Mouse (Mus musculus): ENCODE data around the gene Kdm4b. TPM values are rescaled to one million over a fixed set of nuclear protein-coding genes. Genes with fewer than 3 reads are reported as not detected.
A peak's percentile ranks its signal among the peaks of the same experiment; 100 is the strongest.

Gene Kdm4b
- polyA plus RNA-seq, 1 experiment from 2014 or later = 24.1 TPM

GRCm38 (mm10) chr17:56409759-56410158, 83.9 kb downstream of the Kdm4b start:
- no peak overlapping the region for H3K4me3 ChIP-seq (ENCODE audit: control insufficient read depth in 1 of 2, insufficient read depth in 1 of 2, low read depth in 1 of 2, low read length in 2 of 2)
- peaks cover 21 to 33% of the 10 kb centered on the region in 2 experiments for H3K4me1 ChIP-seq (ENCODE audit: control insufficient read depth in 2 of 2, insufficient read depth in 2 of 2, low read length in 2 of 2)
- WGBS = 38% methylated on average over 8 of the region's 8 CpGs
- no peak overlapping the region for H3K27ac ChIP-seq (replicated peaks in 1 of 2; ENCODE audit: control insufficient read depth in 1 of 2, insufficient read depth in 1 of 2, low read depth in 2 of 2, low read length in 2 of 2)
- no peak overlapping the region for H3K9ac ChIP-seq (ENCODE audit: low read length)
- no peak for ATAC-seq (ENCODE audit: insufficient number of reproducible peaks, insufficient read depth, low FRiP score, low read depth)
- no peaks in the 10 kb centered on the region for H3K9me3 ChIP-seq (ENCODE audit: control insufficient read depth, low read length)
- H3K4me2 ChIP-seq (ENCODE audit: low read length) = no peak overlapping the region
- H3K36me3 ChIP-seq (ENCODE audit: control insufficient read depth, insufficient read depth, low read length) = peaks cover 48% of the 10 kb centered on the region
- H3K27me3 ChIP-seq (ENCODE audit: control insufficient read depth, insufficient read depth, low read length) = no peaks in the 10 kb centered on the region

DNA sequence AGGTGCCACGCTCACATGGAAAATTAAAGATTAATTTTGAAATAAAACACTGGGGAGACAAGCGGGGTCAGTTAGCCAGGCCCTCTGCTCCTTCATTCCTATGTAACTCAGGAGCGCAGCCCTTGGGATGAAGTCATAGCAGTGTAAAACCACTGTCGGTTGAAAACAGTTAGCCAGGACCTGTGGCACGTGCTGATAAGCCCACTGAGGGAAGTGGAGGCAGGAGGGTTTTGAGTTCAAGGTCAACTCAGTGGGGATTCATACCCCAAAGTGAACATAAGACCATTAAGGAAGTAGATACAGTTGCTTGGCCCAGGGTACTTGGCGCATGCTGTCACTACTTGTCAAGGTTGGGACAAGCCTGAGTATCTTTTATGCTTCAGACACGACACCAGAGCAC, 85.6 kb downstream of the Kdm4b start:
- H3K36me3 ChIP-seq (ENCODE audit: control insufficient read depth, insufficient read depth, low read length) = peaks cover 60% of the 10 kb centered on the region
- no peak overlapping the region for H3K27ac ChIP-seq (replicated peaks in 1 of 2; ENCODE audit: control insufficient read depth in 1 of 2, insufficient read depth in 1 of 2, low read depth in 2 of 2, low read length in 2 of 2)
- H3K9me3 ChIP-seq (ENCODE audit: control insufficient read depth, low read length) = no peaks in the 10 kb centered on the region
- no peak overlapping the region for H3K4me2 ChIP-seq (ENCODE audit: low read length)
- no peak overlapping the region for H3K4me3 ChIP-seq (ENCODE audit: control insufficient read depth in 1 of 2, insufficient read depth in 1 of 2, low read depth in 1 of 2, low read length in 2 of 2)
- peaks cover 20 to 31% of the 10 kb centered on the region in 2 experiments for H3K4me1 ChIP-seq (ENCODE audit: control insufficient read depth in 2 of 2, insufficient read depth in 2 of 2, low read length in 2 of 2)
- no peak overlapping the region for H3K9ac ChIP-seq (ENCODE audit: low read length)
- 90% methylated on average over 7 of the region's 7 CpGs for WGBS
- no peaks in the 10 kb centered on the region for H3K27me3 ChIP-seq (ENCODE audit: control insufficient read depth, insufficient read depth, low read length)
- ATAC-seq (ENCODE audit: insufficient number of reproducible peaks, insufficient read depth, low FRiP score, low read depth) = no peak

- peaks cover 76% of the 10 kb centered on the region for H3K36me3 ChIP-seq (ENCODE audit: control insufficient read depth, insufficient read depth, low read length)
- no peak overlapping the region for H3K27ac ChIP-seq (replicated peaks in 1 of 2; ENCODE audit: control insufficient read depth in 1 of 2, insufficient read depth in 1 of 2, low read depth in 2 of 2, low read length in 2 of 2)
- H3K27me3 ChIP-seq (ENCODE audit: control insufficient read depth, insufficient read depth, low read length) = no peaks in the 10 kb centered on the region
- no peaks in the 10 kb centered on the region for H3K9me3 ChIP-seq (ENCODE audit: control insufficient read depth, low read length)
- peaks cover 6 to 14% of the 10 kb centered on the region in 2 experiments for H3K4me1 ChIP-seq (ENCODE audit: control insufficient read depth in 2 of 2, insufficient read depth in 2 of 2, low read length in 2 of 2)
- no peak overlapping the region for H3K9ac ChIP-seq (ENCODE audit: low read length)
- 77% methylated on average over 13 of the region's 13 CpGs for WGBS
- H3K4me2 ChIP-seq (ENCODE audit: low read length) = no peak overlapping the region
- no peak for ATAC-seq (ENCODE audit: insufficient number of reproducible peaks, insufficient read depth, low FRiP score, low read depth)
- H3K4me3 ChIP-seq (ENCODE audit: control insufficient read depth in 1 of 2, insufficient read depth in 1 of 2, low read depth in 1 of 2, low read length in 2 of 2) = no peak overlapping the region
These were observed 87.3 kb downstream of the Kdm4b start for GRCm38 (mm10) chr17:56413113-56413512.

- ATAC-seq (ENCODE audit: insufficient number of reproducible peaks, insufficient read depth, low FRiP score, low read depth) = no peak
- 92% methylated on average over 9 of the region's 9 CpGs for WGBS
These were observed 88.9 kb downstream of the Kdm4b start for GRCm38 (mm10) chr17:56414785-56415184.

GRCm38 (mm10) chr17:56418304-56418703, 92.4 kb downstream of the Kdm4b start:
- Histone ChIP-seq H3K36me3 (ENCODE audit: control insufficient read depth, insufficient read depth, low read length) (peaks cover 98% of the 10 kb centered on the region), H3K27me3 (ENCODE audit: control insufficient read depth, insufficient read depth, low read length) (no peaks in the 10 kb centered on the region), H3K9ac (ENCODE audit: low read length) (no peak overlapping the region), H3K4me3 (ENCODE audit: control insufficient read depth in 1 of 2, insufficient read depth in 1 of 2, low read depth in 1 of 2, low read length in 2 of 2) (no peak overlapping the region), H3K4me2 (ENCODE audit: low read length) (no peak overlapping the region), H3K27ac (replicated peaks in 1 of 2; ENCODE audit: control insufficient read depth in 1 of 2, insufficient read depth in 1 of 2, low read depth in 2 of 2, low read length in 2 of 2) (no peak overlapping the region), H3K9me3 (ENCODE audit: control insufficient read depth, low read length) (no peaks in the 10 kb centered on the region), H3K4me1 (ENCODE audit: control insufficient read depth in 2 of 2, insufficient read depth in 2 of 2, low read length in 2 of 2) (no peaks in the 10 kb centered on the region)
- no peak for ATAC-seq (ENCODE audit: insufficient number of reproducible peaks, insufficient read depth, low FRiP score, low read depth)
- 66% methylated on average over 12 of the region's 12 CpGs for WGBS

More at GRCm38 (mm10) chr17:56414785-56415184, 88.9 kb downstream of the Kdm4b start:
- Histone ChIP-seq H3K27me3 (ENCODE audit: control insufficient read depth, insufficient read depth, low read length) (no peaks in the 10 kb centered on the region), H3K4me2 (ENCODE audit: low read length) (no peak overlapping the region), H3K9ac (ENCODE audit: low read length) (no peak overlapping the region), H3K4me3 (ENCODE audit: control insufficient read depth in 1 of 2, insufficient read depth in 1 of 2, low read depth in 1 of 2, low read length in 2 of 2) (no peak overlapping the region), H3K9me3 (ENCODE audit: control insufficient read depth, low read length) (no peaks in the 10 kb centered on the region), H3K27ac (replicated peaks in 1 of 2; ENCODE audit: control insufficient read depth in 1 of 2, insufficient read depth in 1 of 2, low read depth in 2 of 2, low read length in 2 of 2) (no peak overlapping the region), H3K4me1 (ENCODE audit: control insufficient read depth in 2 of 2, insufficient read depth in 2 of 2, low read length in 2 of 2) (peaks cover 2 to 3% of the 10 kb centered on the region in 2 experiments; a peak in 3 of 4 replicates), H3K36me3 (ENCODE audit: control insufficient read depth, insufficient read depth, low read length) (peaks cover 93% of the 10 kb centered on the region)

- H3K27me3 ChIP-seq (ENCODE audit: control insufficient read depth, insufficient read depth, low read length) = no peaks in the 10 kb centered on the region
- ATAC-seq (ENCODE audit: insufficient number of reproducible peaks, insufficient read depth, low FRiP score, low read depth) = no peak
- H3K4me2 ChIP-seq (ENCODE audit: low read length) = no peak overlapping the region
- H3K4me1 ChIP-seq (ENCODE audit: control insufficient read depth in 2 of 2, insufficient read depth in 2 of 2, low read length in 2 of 2) = no peaks in the 10 kb centered on the region; a peak in 1 of 4 replicates
- H3K4me3 ChIP-seq (ENCODE audit: control insufficient read depth in 1 of 2, insufficient read depth in 1 of 2, low read depth in 1 of 2, low read length in 2 of 2) = no peak overlapping the region
- no peak overlapping the region for H3K9ac ChIP-seq (ENCODE audit: low read length)
- WGBS = 98% methylated on average over 2 of the region's 2 CpGs
- peaks cover 92% of the 10 kb centered on the region for H3K36me3 ChIP-seq (ENCODE audit: control insufficient read depth, insufficient read depth, low read length)
- no peak overlapping the region for H3K27ac ChIP-seq (replicated peaks in 1 of 2; ENCODE audit: control insufficient read depth in 1 of 2, insufficient read depth in 1 of 2, low read depth in 2 of 2, low read length in 2 of 2)
- H3K9me3 ChIP-seq (ENCODE audit: control insufficient read depth, low read length) = no peaks in the 10 kb centered on the region
These were observed 94.2 kb downstream of the Kdm4b start for GRCm38 (mm10) chr17:56420022-56420421.

DNA sequence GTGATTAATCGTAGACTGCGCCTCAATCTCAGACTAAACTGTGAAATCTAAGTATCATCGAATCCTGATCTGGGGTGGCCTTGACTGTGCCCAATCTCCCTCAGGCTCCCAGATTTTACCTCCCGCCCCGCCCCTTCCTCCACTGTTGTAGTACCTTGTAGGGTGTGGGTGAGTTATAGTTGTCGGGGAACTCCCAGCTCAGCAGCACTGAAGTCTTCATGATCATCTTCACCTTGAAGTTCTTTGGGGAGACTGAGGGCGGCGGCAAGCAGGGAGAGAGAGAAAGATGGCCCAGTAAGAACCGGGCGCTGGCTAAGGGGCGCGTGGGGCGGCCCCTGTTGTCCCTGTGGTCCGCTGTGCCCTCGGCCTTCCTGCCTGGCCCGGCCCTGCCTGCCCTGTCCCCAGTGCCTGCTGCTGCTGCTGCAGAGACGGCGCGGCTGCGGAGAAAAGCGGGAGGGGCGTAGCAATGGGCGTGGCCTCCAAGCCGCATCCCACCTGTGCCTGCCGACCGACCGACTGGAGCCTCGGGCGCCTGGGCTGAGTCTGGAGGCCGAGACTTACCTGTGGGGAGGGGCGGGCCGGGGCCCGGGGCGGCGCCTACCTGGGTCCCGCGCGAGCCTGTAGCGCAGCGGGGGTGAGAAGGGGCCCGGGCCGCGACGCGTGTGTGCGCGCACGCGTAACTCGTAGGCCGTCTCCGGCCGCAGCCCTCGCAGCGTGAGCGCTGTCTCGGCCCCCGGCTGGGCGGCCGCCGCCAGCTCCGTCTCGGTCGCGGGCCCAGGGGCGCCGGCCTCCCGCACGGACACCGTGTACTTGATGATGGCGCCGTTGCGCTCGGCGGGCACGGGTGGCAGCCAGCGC, 99.1 kb downstream of the Kdm4b start:
- peak; percentile 32; the same call in 1 of the 2 replicates for ATAC-seq (ENCODE audit: insufficient number of reproducible peaks, insufficient read depth, low FRiP score, low read depth)
- Histone ChIP-seq H3K9me3 (ENCODE audit: control insufficient read depth, low read length) (no peaks in the 10 kb centered on the region), H3K36me3 (ENCODE audit: control insufficient read depth, insufficient read depth, low read length) (peaks cover 73% of the 10 kb centered on the region), H3K4me3 (ENCODE audit: control insufficient read depth in 1 of 2, insufficient read depth in 1 of 2, low read depth in 1 of 2, low read length in 2 of 2) (peak overlapping the region; percentile 38 to 46), H3K27me3 (ENCODE audit: control insufficient read depth, insufficient read depth, low read length) (no peaks in the 10 kb centered on the region; the same call in 1 of the 2 replicates), H3K9ac (ENCODE audit: low read length) (peak overlapping the region; percentile 71), H3K4me1 (ENCODE audit: control insufficient read depth in 2 of 2, insufficient read depth in 2 of 2, low read length in 2 of 2) (peaks cover 7 to 9% of the 10 kb centered on the region in 2 experiments), H3K4me2 (ENCODE audit: low read length) (peak overlapping the region; percentile 91), H3K27ac (replicated peaks in 1 of 2; ENCODE audit: control insufficient read depth in 1 of 2, insufficient read depth in 1 of 2, low read depth in 2 of 2, low read length in 2 of 2) (no peak overlapping the region)
- 13% methylated on average over 73 of the region's 77 CpGs for WGBS
